Mouse (Mus musculus) ZHBTc4 (cell line): ENCODE measurements at regions not wholly inside any gene's neighbourhood (a gene's known extent, or its start where the extent isn't known, plus 50 kb on each side); places are given as distances from the start of the nearest gene placed in this dataset.

Experiments
- DNase-seq: peaks from one replicate; pipeline ENCODE4 v3.0.0-alpha.2; 2011; ENCODE audit warnings: low read depth, low spot score

DNA sequence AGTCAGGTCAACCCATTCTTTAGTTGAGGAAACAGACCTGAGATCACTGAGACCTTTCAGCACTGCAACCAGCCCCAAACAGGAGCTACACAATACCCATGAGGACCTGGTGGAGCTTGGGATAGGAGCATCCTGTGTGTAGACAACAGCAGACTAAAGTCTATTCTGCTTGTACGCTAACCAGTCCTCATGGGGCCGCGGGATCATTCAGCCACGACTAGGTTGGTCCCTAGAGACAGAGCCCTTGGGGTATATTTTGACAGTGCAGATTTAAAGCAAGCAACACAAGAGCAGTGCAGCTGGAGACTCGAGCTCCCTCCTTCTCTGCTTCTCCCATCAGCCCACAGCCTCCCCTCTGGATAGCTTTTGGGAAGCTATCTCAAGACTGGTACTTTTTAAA lies 51.7 kb upstream of the Ankrd34c start:
- no peak for DNase-seq

DNA sequence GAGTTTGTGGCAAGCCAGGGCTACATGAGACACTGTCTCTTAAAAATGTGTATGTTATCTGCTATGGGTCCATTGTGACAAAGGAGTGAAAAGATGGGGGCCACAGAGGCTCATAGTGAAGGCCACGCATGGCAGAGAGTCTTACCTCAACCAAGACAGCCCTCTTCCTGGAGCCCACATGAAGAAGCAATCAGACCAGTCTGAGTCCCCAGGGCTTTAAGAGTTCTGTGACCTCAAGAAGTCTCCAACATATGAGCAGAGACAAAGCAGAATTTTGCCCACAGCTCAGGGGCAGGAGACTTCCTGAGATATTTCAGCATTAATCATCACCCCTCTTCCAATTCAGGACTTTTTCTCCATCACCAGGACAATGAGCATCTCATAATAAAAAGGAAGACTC lies 50.4 kb upstream of the Ankrd34c start:
- DNase-seq: no peak
